In genomic region chr12:75850205-75850604, GRCm38 (mm10) we compare ENCODE assay signal across 18 mouse cellular contexts. TPM values are rescaled to one million over a fixed set of nuclear protein-coding genes. Genes with fewer than 3 reads are reported as not detected.
DNase-seq lines count a peak whose midpoint lies in the region; ATAC-seq lines count a peak whose summit lies in the region.
"Had no signal": no experiment of that assay in that cellular context is flagged by ENCODE, and none has a peak within 500 bp of the region (broad histone marks: within the 10 kb centered on the region; RNA-seq: fewer than 3 reads in every experiment).

No protein-coding gene starts in this region.

- ATAC-seq in granulocyte monocyte progenitor cell, adult 5-6 weeks (replicated peaks; ENCODE audit: poor library complexity, severe bottlenecking): peak; percentile 77
- ATAC-seq: forebrain, embryonic 15.5 days; Patski had no signal

- peak; percentile 32 for DNase-seq in adrenal gland, adult 2 months
- no peak for DNase-seq in adrenal gland, postnatal 14 days
- DNase-seq in lung, postnatal 25 days (ENCODE audit: low spot score): peak; percentile 39
- DNase-seq in lung, postnatal 4 days: no peak
- DNase-seq in right cerebral cortex, adult 2 months (ENCODE audit: low spot score in 2 of 2): no peak
- no peak for DNase-seq in cerebellum, adult 9-10 months
- DNase-seq: adrenal gland, postnatal 25 days; B cell, adult 2 months; cerebellum, adult 11-12 months; cerebellum, adult 8-10 months; cerebellum, postnatal 14 days; gastrocnemius, postnatal 10 days; gastrocnemius, postnatal 36 days; heart, adult 11 months had no signal

RNA-seq across cellular contexts. Expression of gene Syne2, which starts 32.3 kb away (rescaled TPM):
- 10 to 100 TPM; 44.3 to 45.1 TPM for total RNA-seq in adrenal gland, adult 2 months (2021)
- 19.1 and 19.5 TPM in 2 replicates for polyA plus RNA-seq in adrenal gland, adult 2 months (2012; rRNA removed)
- 61.7 and 63.1 TPM in 2 replicates for total RNA-seq in adrenal gland, postnatal 14 days (2021)
- 6.4 and 7.2 TPM in 2 replicates for total RNA-seq in granulocyte monocyte progenitor cell, adult 5-6 weeks (2014; fragmentation: Nextera tagmentation)
- total RNA-seq in granulocyte monocyte progenitor cell, adult 5-6 weeks (2017): 6.1 and 9.7 TPM in 2 replicates
- polyA plus RNA-seq: G1E had no signal

Comparison
In these comparisons a context has a peak if more than half of its experiments do, and no peak if none do; other contexts are left out.
1. DNase-seq: peak in adrenal gland, adult 2 months (single experiment) and lung, postnatal 25 days (single experiment); none in adrenal gland, postnatal 14 days (single experiment), lung, postnatal 4 days (0 of 2), right cerebral cortex, adult 2 months (0 of 2) and cerebellum, adult 9-10 months (single experiment).